Mouse (Mus musculus) kidney, postnatal 0 days (tissue): ENCODE data around the gene Dbp. TPM values are rescaled to one million over a fixed set of nuclear protein-coding genes. Genes with fewer than 3 reads are reported as not detected.

Experiments used
- ATAC-seq: fragments of 200-750 bp; cut with Nextera tagmentation; replicated peaks from 2 replicates; pipeline ENCODE4 v1.8.0; 2017; ENCODE audit warnings: low read depth, moderate number of reproducible peaks, moderate TSS enrichment, moderate library complexity; ENCODE audit not compliant: low FRiP score
- DNase-seq: peaks from one replicate; pipeline ENCODE4 v3.0.0-alpha.2; 2016; ENCODE audit warnings: low spot score
- H3K27ac ChIP-seq: fragments of 300-500 bp; sonication (generic); 2 replicates; pipeline ENCODE4 v1.5.1; 2014; ENCODE audit warnings: mild to moderate bottlenecking
- H3K27me3 ChIP-seq: fragments of 300-500 bp; sonication (generic); 2 replicates; pipeline ENCODE4 v1.6.1; 2014; ENCODE audit warnings: low read length, mixed read lengths; ENCODE audit not compliant: insufficient read depth
- H3K36me3 ChIP-seq: fragments of 300-500 bp; sonication (generic); 2 replicates; pipeline ENCODE4 v1.6.1; 2014; ENCODE audit warnings: low read length, mixed read lengths; ENCODE audit not compliant: insufficient read depth
- H3K4me1 ChIP-seq: fragments of 300-500 bp; sonication (generic); replicated peaks from 2 replicates; pipeline ENCODE4 v1.6.1; 2014; ENCODE audit warnings: antibody characterized with exemption, low read length, mixed read lengths; ENCODE audit not compliant: insufficient read depth
- H3K4me2 ChIP-seq: fragments of 300-500 bp; sonication (generic); 2 replicates; pipeline ENCODE4 v1.6.1; 2014; ENCODE audit warnings: mild to moderate bottlenecking, low read length, moderate library complexity, mixed read lengths
- H3K4me3 ChIP-seq: fragments of 300-500 bp; sonication (generic); replicated peaks from 2 replicates; pipeline ENCODE4 v1.5.1; 2014; ENCODE audit warnings: low read depth, low read length
- H3K9ac ChIP-seq: fragments of 300-500 bp; sonication (generic); 2 replicates; pipeline ENCODE4 v1.6.1; 2014; ENCODE audit warnings: low read depth, low read length
- H3K9me3 ChIP-seq: fragments of 300-500 bp; sonication (generic); replicated peaks from 2 replicates; pipeline ENCODE4 v1.6.1; 2016; ENCODE audit warnings: low read length, inconsistent platforms, mixed read lengths
- CTCF ChIP-seq: IDR thresholded peaks from 2 replicates; pipeline ENCODE4 v1.5.1; 2016; ENCODE audit warnings: antibody characterized with exemption, low read depth, mild to moderate bottlenecking, moderate library complexity
- WGBS: fragments of 180-500 bp; shearing (Covaris S2); extraction: QIAGEN DNeasy Blood & Tissue Kit; methylation state at CpG from one replicate; pipeline ENCODE4 v1.1.7; 2014; 5-methylcytosine and 5-hydroxymethylcytosine counted together
- polyA plus RNA-seq: library from polyadenylated mRNA; unstranded; fragments of >200 nt; fragmentation: Nextera tagmentation; extraction: Ambion mirVana; gene quantifications from 2 replicates; pipeline ENCODE4 v1.2.1, GENCODE M21; 2015

Dbp gene
- polyA plus RNA-seq, 1 experiment from 2014 or later: 8.4 TPM

DNA sequence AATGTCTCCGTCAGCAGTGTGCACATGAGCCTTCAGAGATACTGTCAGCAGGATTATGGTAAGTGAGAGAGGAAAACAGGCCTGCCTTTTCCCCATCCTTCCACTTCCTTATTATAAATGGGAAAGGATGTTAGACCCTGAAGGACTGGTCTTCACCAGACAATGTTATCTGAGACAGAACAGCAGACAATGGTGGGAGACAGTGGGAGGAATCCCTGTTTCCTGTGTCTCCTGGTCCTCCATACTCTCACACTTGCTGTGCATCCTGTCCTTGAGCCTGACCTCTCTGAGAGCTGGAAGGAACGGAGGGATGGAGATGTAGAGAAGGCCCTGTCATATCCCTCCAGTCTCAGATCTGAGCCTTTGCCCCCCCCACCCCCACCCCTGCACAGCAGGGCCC is 12.5 kb upstream of the Dbp start:
- Histone ChIP-seq H3K4me2 (no peak overlapping the region), H3K27ac (no peak overlapping the region), H3K4me1 (0 out of 2 replicates have a peak, but pooled peaks cover 3% of the 10 kb centered on the region), H3K27me3 (no peaks in the 10 kb centered on the region), H3K4me3 (no peak overlapping the region), H3K36me3 (no peaks in the 10 kb centered on the region), H3K9ac (no peak overlapping the region), H3K9me3 (no peaks in the 10 kb centered on the region)
- TF ChIP-seq CTCF: no peak
- WGBS: 62% methylated on average over 2 of the region's 2 CpGs
- ATAC-seq (no peak), DNase-seq (no peak)

- no peaks in the 10 kb centered on the region for H3K9me3 ChIP-seq
- no peaks in the 10 kb centered on the region for H3K36me3 ChIP-seq
- 92% methylated on average over 50 of the region's 50 CpGs for WGBS
- no peak within 1 kb of the TSS for H3K9ac ChIP-seq
- H3K27ac ChIP-seq: no peak within 1 kb of the TSS
- no peak for TF ChIP-seq CTCF
- H3K4me3 ChIP-seq: no peak within 1 kb of the TSS
- DNase-seq: no peak
- peaks cover 5% of the 10 kb centered on the region; the same call in 1 of the 2 replicates for H3K27me3 ChIP-seq
- no peak within 1 kb of the TSS for H3K4me2 ChIP-seq
- H3K4me1 ChIP-seq: 0 out of 2 replicates have a peak, but pooled peaks cover 3% of the 10 kb centered on the region
- no peak for ATAC-seq
Observed at GRCm38 (mm10) chr7:45693921-45694591, 10.8 kb upstream of the Dbp start, which contains the start of gene Sec1. Gene Sec1, minus strand, starts transcription at chr7:45694402.

DNA sequence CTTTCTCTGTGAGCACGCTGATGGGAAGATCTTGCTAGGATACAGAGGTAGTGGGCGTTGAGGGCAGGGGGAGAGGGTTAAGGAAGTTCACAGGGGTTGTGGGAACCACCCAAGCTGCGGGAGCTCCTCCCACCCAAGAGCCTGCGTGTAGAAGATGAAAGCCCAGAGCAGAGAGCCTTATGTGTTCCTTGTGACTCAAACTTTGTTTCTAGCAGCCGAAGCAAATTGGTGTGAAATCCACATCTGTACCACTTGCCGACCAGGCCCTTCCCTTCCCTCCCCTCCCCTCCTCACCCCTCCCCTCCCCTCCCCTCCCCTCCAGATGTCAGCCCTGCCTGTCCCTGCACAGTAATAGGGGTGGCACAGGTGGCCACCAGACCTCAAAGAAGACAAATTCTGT is 9.8 kb upstream of the Dbp start:
- Histone ChIP-seq H3K4me1 (peaks cover 3% of the 10 kb centered on the region), H3K9ac (no peak overlapping the region), H3K9me3 (no peaks in the 10 kb centered on the region), H3K36me3 (no peaks in the 10 kb centered on the region), H3K27ac (no peak overlapping the region), H3K4me3 (no peak overlapping the region), H3K27me3 (peaks cover 11% of the 10 kb centered on the region), H3K4me2 (no peak overlapping the region)
- DNase-seq (no peak), ATAC-seq (no peak)
- TF ChIP-seq CTCF: no peak
- 11% methylated on average over 6 of the region's 6 CpGs for WGBS

- no peak overlapping the region for H3K4me3 ChIP-seq
- WGBS: 87% methylated on average over 6 of the region's 7 CpGs
- peaks cover 16% of the 10 kb centered on the region for H3K27me3 ChIP-seq
- H3K4me1 ChIP-seq: peaks cover 7% of the 10 kb centered on the region
- no peak for TF ChIP-seq CTCF
- no peak overlapping the region for H3K27ac ChIP-seq
- no peak for DNase-seq
- H3K9ac ChIP-seq: no peak overlapping the region
- ATAC-seq: no peak
- no peaks in the 10 kb centered on the region for H3K9me3 ChIP-seq
- H3K4me2 ChIP-seq: no peak overlapping the region
- H3K36me3 ChIP-seq: no peaks in the 10 kb centered on the region
Observed at GRCm38 (mm10) chr7:45697894-45698293, 7.0 kb upstream of the Dbp start.

- Histone ChIP-seq H3K9me3 (no peaks in the 10 kb centered on the region), H3K27ac (no peak within 1 kb of the TSS), H3K27me3 (peaks cover 16% of the 10 kb centered on the region), H3K4me1 (peaks cover 7% of the 10 kb centered on the region), H3K4me3 (peak within 1 kb of the TSS; percentile 25), H3K36me3 (no peaks in the 10 kb centered on the region), H3K9ac (peak within 1 kb of the TSS; percentile 23), H3K4me2 (peak within 1 kb of the TSS; percentile 58)
- no peak for DNase-seq
- TF ChIP-seq CTCF: no peak
- 2% methylated on average over 34 of the region's 36 CpGs for WGBS
- ATAC-seq: no peak
Observed at GRCm38 (mm10) chr7:45699523-45700141, 5.3 kb upstream of the Dbp start, which contains the start of gene Car11. Gene Car11, plus strand, starts transcription at chr7:45699843.

DNA sequence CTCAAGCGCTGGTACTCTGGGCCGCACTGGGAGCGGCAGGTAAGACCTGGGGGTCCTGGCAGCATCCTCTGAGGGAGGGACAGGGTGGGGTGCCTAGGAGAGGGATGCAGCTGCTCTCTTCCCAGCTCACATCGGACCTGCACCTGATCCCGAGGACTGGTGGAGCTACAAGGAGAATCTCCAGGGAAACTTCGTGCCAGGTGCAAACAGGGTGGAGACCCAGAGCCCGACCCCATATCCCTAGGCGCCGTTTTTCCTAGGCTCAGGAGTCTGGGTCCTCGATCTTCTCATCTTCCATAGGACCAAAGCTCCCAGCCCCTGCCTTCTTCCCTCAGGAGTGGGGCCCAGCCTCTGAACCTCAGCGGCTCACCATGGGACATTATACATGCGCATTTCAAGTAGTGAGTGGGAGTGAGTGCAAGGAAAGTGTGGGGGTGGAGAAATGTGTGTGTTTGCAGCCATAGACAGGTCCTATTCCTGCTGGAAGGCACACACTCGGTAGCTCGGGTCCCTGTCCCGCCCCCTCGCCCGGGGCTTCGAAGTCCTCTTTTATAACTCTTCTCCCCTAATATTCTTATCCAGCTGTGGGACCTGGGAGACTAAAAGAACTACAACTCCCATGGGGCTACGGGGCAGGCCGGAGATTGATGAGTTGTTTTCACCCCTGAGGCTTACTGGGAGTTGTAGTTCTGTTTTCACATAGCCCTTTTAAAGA is 4.4 kb upstream of the Dbp start:
- H3K27me3 ChIP-seq: peaks cover 16% of the 10 kb centered on the region
- H3K36me3 ChIP-seq: no peaks in the 10 kb centered on the region
- H3K9me3 ChIP-seq: no peaks in the 10 kb centered on the region
- no peak overlapping the region for H3K27ac ChIP-seq
- WGBS: under 1% methylated on average over 20 of the region's 20 CpGs
- TF ChIP-seq CTCF: no peak
- peak overlapping the region; percentile 25 for H3K4me3 ChIP-seq
- H3K4me1 ChIP-seq: peaks cover 7% of the 10 kb centered on the region
- peak overlapping the region; percentile 36 for H3K9ac ChIP-seq
- no peak for ATAC-seq
- peak; percentile 95 for DNase-seq
- H3K4me2 ChIP-seq: peak overlapping the region; percentile 58
